Mouse (Mus musculus) hindbrain, embryonic 13.5 days (tissue): ENCODE measurements around the gene Tmem184b. TPM values are rescaled to one million over a fixed set of nuclear protein-coding genes. Genes with fewer than 3 reads are reported as not detected.

ENCODE experiments used
- ATAC-seq: fragments of 200-750 bp; cut with Nextera tagmentation; 2 replicates; pipeline ENCODE4 v1.8.0; 2017; ENCODE audit warnings: moderate TSS enrichment; ENCODE audit not compliant: low FRiP score
- H3K27ac ChIP-seq: fragments of 300-500 bp; sonication (generic); 2 replicates; pipeline ENCODE4 v1.5.1; 2015; ENCODE audit warnings: inconsistent platforms, mild to moderate bottlenecking, moderate library complexity
- H3K27me3 ChIP-seq: fragments of 300-500 bp; sonication (generic); 2 replicates; pipeline ENCODE4 v1.6.1; 2015; ENCODE audit warnings: mild to moderate bottlenecking, inconsistent platforms
- H3K36me3 ChIP-seq: fragments of 300-500 bp; sonication (generic); 2 replicates; pipeline ENCODE4 v1.6.1; 2015; ENCODE audit warnings: mild to moderate bottlenecking, inconsistent platforms
- H3K4me1 ChIP-seq: fragments of 300-500 bp; sonication (generic); replicated peaks from 2 replicates; pipeline ENCODE4 v1.6.1; 2015; ENCODE audit warnings: inconsistent platforms
- H3K4me2 ChIP-seq: fragments of 300-500 bp; sonication (generic); 2 replicates; pipeline ENCODE4 v1.6.1; 2015; ENCODE audit warnings: inconsistent platforms, mild to moderate bottlenecking, moderate library complexity
- H3K4me3 ChIP-seq: fragments of 300-500 bp; sonication (generic); 2 replicates; pipeline ENCODE4 v1.5.1; 2015; ENCODE audit warnings: mild to moderate bottlenecking, inconsistent platforms
- H3K9ac ChIP-seq: fragments of 300-500 bp; sonication (generic); 2 replicates; pipeline ENCODE4 v1.6.1; 2015; ENCODE audit warnings: mild to moderate bottlenecking, inconsistent platforms
- H3K9me3 ChIP-seq: fragments of 300-500 bp; sonication (generic); 2 replicates; pipeline ENCODE4 v1.6.1; 2016; ENCODE audit warnings: inconsistent platforms
- WGBS: fragments of 180-500 bp; shearing (Covaris S2); methylation state at CpG from one replicate; pipeline ENCODE4 v1.1.7; 2015; 5-methylcytosine and 5-hydroxymethylcytosine counted together
- polyA plus RNA-seq: library from polyadenylated mRNA; unstranded; fragments of >200 nt; fragmentation: Nextera tagmentation; extraction: Ambion mirVana; gene quantifications from 2 replicates; pipeline ENCODE4 v1.2.1, GENCODE M21; 2015

Gene Tmem184b
- polyA plus RNA-seq, 1 experiment from 2014 or later = 37.7 TPM

DNA sequence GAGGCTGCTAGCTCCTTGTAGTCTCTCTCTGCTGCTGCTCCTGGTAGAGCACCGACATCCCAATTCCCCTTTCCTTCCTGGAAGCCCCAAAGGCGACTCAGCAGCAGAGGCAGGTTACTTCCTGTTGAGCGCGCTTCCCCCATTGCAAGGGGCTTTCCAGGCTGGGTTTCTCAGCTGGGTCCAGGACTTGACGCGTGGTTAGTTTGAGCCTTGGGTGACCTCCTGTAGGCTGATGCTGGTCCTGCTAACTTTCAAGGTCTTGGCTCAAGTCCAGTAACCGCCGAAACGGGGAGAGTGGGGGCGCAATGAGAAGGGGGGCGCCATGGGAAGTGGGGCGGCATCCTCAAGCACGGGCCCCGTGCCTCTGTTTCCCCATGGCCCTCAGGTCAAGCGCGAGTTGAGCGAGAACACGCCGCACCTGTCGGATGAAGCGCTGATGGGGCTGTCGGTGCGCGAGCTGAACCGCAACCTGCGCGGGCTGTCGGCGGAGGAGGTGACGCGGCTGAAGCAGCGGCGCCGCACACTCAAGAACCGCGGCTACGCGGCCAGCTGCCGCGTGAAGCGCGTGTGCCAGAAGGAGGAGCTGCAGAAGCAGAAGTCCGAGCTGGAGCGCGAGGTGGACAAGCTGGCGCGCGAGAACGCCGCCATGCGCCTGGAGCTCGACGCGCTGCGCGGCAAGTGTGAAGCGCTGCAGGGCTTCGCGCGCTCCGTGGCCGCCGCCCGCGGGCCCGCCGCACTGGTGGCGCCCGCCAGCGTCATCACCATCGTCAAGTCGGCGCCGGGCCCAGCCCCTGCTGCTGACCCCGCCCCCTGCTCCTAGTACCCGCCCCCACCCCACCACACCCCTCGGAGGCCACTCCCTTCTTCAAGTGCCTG lies 46.1 kb downstream of the Tmem184b start:
- peak; percentile 81 for ATAC-seq
- Histone ChIP-seq H3K4me3 (peak overlapping the region; percentile 46), H3K27ac (peak overlapping the region; percentile 23; the same call in 1 of the 2 replicates), H3K4me2 (peak overlapping the region; percentile 95), H3K9me3 (no peaks in the 10 kb centered on the region), H3K27me3 (peaks cover 34% of the 10 kb centered on the region), H3K36me3 (peaks cover 14% of the 10 kb centered on the region), H3K4me1 (peaks cover 30% of the 10 kb centered on the region), H3K9ac (peak overlapping the region; percentile 74)
- whole genome bisulfite sequencing = under 1% methylated on average over 74 of the region's 77 CpGs

DNA sequence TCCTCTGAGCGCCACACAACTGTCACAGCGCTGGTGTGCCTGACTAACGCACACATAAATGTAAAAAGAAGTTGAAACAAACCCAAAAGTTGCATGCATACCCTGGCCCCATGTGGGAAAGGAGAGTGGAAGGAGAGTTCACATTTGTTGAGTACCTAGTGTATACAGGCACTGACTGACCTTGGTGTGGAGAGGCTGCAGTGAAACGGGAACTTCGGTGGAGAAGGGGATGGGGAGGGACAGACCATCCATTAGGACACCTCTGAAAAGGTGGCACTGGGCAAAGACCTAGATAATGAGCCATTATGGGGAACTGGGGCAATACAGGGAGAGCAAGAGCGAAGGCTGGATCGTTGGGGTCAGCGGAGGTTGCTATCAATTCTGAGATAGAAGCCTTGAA lies 46.9 kb downstream of the Tmem184b start:
- Histone ChIP-seq H3K4me1 (peaks cover 32% of the 10 kb centered on the region), H3K27me3 (peaks cover 36% of the 10 kb centered on the region), H3K36me3 (peaks cover 6% of the 10 kb centered on the region), H3K4me2 (peak overlapping the region; percentile 95), H3K4me3 (no peak overlapping the region; the same call in 1 of the 2 replicates), H3K9ac (no peak overlapping the region), H3K27ac (no peak overlapping the region), H3K9me3 (no peaks in the 10 kb centered on the region)
- 86% methylated on average over 8 of the region's 8 CpGs for WGBS
- ATAC-seq = no peak

DNA sequence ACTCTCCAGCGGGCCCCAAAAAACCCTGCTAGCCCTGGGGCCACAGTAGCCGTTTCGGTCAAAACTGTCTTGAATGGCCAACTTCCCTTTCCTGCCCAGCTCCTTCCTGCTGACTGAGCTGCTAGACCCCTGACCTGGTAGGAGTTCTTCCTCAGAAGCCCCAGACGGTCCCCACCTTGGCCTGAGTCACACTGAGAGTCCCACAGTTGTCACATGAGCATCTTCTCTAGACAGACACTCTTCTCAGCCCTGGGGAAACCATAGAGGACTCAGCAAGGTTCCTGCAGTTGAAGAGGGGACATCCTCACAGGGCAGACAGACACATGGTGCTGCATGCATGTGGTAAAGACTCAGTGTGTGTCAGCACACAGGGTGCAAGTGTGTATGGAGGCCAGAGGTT lies 48.8 kb downstream of the Tmem184b start:
- no peak overlapping the region for H3K4me2 ChIP-seq

DNA sequence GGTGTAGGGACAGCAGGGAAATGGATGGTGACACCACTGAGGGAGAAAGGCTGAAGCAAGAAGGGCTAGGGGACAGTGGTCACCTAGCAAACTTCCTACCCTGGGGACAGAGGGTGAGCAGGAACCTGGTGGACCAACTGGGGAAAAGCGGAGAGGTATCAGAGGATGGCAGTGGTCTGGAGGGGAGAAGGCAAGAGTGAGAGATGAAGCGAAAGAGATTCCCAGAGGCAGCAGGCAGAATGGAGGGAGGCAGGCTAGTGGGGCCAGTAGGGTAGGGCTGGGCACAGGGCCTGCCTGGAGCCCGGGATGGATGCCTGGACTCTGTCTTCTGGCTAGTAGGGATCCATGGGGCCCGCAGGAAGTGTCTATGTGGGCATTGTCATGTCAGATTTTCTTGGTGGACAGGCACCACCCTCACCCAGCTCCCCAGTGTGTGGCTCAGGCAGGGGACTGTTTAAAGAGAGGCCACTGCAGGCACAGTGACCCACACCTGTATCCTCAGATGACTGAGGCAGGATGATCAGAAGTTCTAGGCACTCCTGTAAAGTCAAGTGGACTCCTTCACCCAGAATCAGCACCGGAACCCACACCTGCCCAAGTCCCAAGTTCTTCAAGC lies 49.6 kb downstream of the Tmem184b start:
- Histone ChIP-seq H3K27ac (no peak overlapping the region), H3K9ac (no peak overlapping the region), H3K36me3 (no peaks in the 10 kb centered on the region), H3K27me3 (peaks cover 58% of the 10 kb centered on the region), H3K4me3 (no peak overlapping the region), H3K4me2 (no peak overlapping the region), H3K4me1 (peaks cover 30% of the 10 kb centered on the region), H3K9me3 (no peaks in the 10 kb centered on the region)
- ATAC-seq = no peak
- 87% methylated on average over 5 of the region's 5 CpGs for WGBS

More for the DNA sequence above, 48.8 kb downstream of the Tmem184b start:
- Histone ChIP-seq H3K4me1 (peaks cover 29% of the 10 kb centered on the region), H3K27me3 (peaks cover 50% of the 10 kb centered on the region), H3K36me3 (no peaks in the 10 kb centered on the region), H3K27ac (no peak overlapping the region), H3K4me3 (no peak overlapping the region), H3K9me3 (no peaks in the 10 kb centered on the region), H3K9ac (no peak overlapping the region)
- 80% methylated on average over 4 of the region's 4 CpGs for WGBS
- ATAC-seq = no peak

DNA sequence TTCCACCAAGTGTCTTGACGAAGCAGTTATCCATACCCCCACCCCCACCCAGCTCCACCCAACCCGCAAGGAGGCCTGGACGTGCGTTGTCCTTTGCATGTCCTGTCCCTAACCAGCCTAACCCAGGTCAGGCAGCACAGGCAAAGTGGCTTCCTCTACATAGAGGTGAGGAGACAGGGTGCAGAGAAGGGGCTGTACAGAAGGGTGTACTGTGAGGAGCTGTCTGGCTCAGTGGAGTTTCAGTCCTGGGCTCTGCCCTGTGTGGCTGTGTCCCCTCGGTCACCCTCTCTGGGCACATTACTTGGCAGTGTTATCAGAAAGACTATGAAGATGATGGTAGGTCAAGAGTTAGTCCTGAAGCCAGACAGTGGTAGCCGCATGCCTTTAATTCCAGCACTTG lies 50.9 kb downstream of the Tmem184b start:
- Histone ChIP-seq H3K4me3 (no peak overlapping the region), H3K4me2 (no peak overlapping the region), H3K4me1 (peaks cover 28% of the 10 kb centered on the region), H3K27me3 (peaks cover 59% of the 10 kb centered on the region), H3K9me3 (no peaks in the 10 kb centered on the region), H3K9ac (no peak overlapping the region), H3K27ac (no peak overlapping the region), H3K36me3 (no peaks in the 10 kb centered on the region)
- ATAC-seq = no peak
- 84% methylated on average over 6 of the region's 6 CpGs for WGBS

DNA sequence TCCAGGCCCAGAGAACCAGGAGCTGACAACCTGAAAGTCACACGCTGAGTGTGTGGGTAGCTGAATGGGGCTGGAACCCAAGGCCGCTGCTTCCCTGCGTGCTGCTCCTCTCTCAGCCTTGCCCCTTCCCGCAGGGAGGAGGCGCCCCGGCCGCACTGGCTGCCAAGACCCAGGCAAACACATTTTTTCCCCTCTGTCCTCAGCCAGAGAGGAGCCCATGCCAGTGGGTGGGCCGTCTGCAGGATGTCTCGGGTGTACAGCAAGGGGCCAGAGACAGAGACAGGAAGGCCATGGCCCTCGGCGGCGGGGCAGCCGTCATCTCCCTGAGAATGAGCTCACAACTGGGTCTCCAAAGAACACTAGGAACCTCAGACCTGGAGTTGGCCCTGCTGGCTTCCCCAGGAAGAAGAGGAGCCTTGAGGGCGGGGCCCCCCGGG lies 52.0 kb downstream of the Tmem184b start:
- Histone ChIP-seq H3K27ac (no peak overlapping the region), H3K4me1 (peaks cover 21% of the 10 kb centered on the region), H3K4me3 (no peak overlapping the region), H3K4me2 (no peak overlapping the region), H3K27me3 (peaks cover 52% of the 10 kb centered on the region), H3K36me3 (no peaks in the 10 kb centered on the region), H3K9ac (no peak overlapping the region), H3K9me3 (no peaks in the 10 kb centered on the region)
- ATAC-seq = no peak
- 28% methylated on average over 15 of the region's 15 CpGs for WGBS

DNA sequence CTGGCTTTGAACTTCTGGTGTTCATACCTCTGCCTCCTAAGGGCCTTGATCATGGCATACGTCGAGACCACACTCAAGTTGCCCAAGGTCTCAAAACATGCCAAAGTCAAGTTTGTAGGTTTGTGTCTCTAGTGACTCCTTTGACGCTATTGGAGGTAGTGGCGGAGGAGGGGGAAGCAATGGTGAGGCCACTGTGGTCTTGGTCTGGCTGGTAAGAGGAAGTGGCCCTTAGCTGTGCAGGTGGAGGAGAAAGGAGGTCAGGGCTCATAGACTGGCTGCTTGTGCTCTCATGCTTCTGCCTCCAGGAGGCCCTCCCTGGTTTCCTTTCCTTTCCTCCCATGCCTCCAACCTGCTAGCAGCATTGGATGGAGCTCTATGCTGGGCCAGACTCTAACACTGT lies 52.5 kb downstream of the Tmem184b start:
- H3K4me1 ChIP-seq = peaks cover 19% of the 10 kb centered on the region
- no peaks in the 10 kb centered on the region for H3K36me3 ChIP-seq
- WGBS = 94% methylated on average over 4 of the region's 4 CpGs
- H3K9me3 ChIP-seq = no peaks in the 10 kb centered on the region
- H3K9ac ChIP-seq = no peak overlapping the region
- H3K27me3 ChIP-seq = peaks cover 51% of the 10 kb centered on the region
- H3K4me3 ChIP-seq = no peak overlapping the region
- H3K4me2 ChIP-seq = no peak overlapping the region
- no peak overlapping the region for H3K27ac ChIP-seq
- ATAC-seq = no peak

DNA sequence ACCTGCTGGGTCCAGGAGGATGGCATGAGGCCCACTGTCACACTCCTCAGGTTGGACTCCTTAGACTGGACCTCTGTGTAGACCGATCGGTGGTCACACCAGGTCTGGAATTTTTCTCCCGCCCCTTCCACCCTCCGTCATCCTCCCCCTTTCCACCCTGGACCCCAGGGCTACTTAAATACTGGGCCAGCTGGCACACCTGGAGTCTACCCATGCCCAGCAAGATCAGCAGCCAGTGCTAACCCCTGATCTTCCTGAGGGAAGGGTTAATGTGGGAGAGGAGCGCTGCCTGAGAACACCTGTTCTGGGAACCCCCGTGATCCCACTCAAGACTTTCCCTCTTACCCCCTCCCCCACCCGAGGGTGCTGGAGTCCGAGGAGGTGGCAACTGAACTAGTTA lies 54.7 kb downstream of the Tmem184b start:
- Histone ChIP-seq H3K27ac (no peak overlapping the region), H3K9me3 (no peaks in the 10 kb centered on the region), H3K9ac (peak overlapping the region; percentile 82), H3K4me3 (peak overlapping the region; percentile 75), H3K36me3 (no peaks in the 10 kb centered on the region), H3K27me3 (peaks cover 40% of the 10 kb centered on the region), H3K4me1 (peaks cover 19% of the 10 kb centered on the region), H3K4me2 (peak overlapping the region; percentile 94)
- WGBS = 77% methylated on average over 8 of the region's 8 CpGs
- no peak; the same call in 1 of the 2 replicates for ATAC-seq

DNA sequence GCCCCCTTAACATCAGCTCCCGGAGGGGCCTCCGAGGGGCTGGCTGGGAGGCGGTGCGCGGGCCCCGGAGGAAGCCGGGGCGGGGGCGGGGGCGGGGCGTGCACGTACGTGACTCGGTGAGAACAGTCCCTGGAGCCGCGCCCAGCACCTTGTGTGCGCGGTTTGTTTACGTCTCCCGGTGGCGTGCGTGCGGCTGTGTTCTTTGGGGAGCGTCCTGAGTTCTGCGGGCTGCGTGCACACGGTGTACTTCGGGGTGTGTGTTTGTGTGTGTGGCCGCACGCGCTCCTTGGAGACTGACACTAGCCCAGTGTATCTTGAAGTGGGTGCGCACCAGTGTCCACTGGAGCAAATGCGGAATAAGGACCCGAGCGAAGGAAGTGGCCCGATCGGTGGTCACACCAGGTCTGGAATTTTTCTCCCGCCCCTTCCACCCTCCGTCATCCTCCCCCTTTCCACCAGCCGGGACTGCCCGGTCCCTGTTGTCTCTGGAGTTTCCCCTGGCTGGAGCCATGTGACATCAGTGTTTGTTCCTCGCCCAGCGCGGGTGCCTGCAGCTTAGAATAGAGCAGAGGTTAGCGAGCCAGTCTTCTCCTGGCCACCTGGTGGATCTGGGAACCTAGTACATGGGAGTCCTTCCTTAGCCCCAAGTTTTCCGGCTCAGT lies 55.4 kb downstream of the Tmem184b start:
- peak; percentile 71 for ATAC-seq
- under 1% methylated on average over 37 of the region's 46 CpGs for WGBS
- Histone ChIP-seq H3K27ac (peak overlapping the region; percentile 82), H3K9me3 (no peaks in the 10 kb centered on the region), H3K36me3 (no peaks in the 10 kb centered on the region), H3K9ac (peak overlapping the region; percentile 82), H3K4me2 (peak overlapping the region; percentile 94), H3K4me1 (peaks cover 19% of the 10 kb centered on the region), H3K27me3 (peaks cover 37% of the 10 kb centered on the region), H3K4me3 (peak overlapping the region; percentile 75)

DNA sequence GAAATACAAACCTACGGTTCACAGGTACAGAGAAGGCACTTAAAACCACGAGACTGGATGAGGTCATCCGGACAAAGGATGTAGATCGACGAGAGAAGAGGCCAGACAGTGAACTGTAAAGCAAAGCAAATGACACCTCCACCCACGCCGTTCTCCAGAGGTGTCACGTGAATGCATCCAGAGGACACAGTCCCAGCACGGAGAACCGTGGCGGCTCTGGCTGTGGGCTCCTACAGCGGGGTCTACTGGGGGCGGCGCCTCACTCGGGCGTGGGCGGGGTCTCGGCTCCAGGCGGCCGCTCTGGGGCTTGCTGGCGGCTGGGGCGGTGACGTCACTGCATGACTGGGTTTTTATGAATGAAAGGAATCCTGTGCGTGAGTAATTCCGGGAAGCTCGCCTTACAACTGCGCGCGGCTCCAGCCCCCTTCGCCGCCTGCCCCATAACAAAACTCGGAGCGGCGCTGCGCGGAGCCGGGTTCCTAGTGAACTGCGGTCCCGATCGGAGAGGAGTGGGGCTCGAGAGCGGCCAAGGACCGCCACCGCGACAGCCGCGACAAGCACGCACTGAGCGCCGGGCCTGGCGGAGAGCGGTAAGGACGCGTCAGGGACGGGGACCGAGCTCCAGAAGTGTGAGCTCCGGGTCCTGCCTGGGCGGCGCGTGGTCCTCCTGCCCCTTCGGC lies 56.1 kb downstream of the Tmem184b start:
- ATAC-seq = peak; percentile 91
- Histone ChIP-seq H3K27me3 (peaks cover 37% of the 10 kb centered on the region), H3K9me3 (no peaks in the 10 kb centered on the region), H3K9ac (peak overlapping the region; percentile 82), H3K27ac (peak overlapping the region; percentile 82), H3K4me2 (peak overlapping the region; percentile 94), H3K4me3 (peak overlapping the region; percentile 75), H3K4me1 (peaks cover 19% of the 10 kb centered on the region), H3K36me3 (no peaks in the 10 kb centered on the region)
- under 1% methylated on average over 61 of the region's 61 CpGs for WGBS

DNA sequence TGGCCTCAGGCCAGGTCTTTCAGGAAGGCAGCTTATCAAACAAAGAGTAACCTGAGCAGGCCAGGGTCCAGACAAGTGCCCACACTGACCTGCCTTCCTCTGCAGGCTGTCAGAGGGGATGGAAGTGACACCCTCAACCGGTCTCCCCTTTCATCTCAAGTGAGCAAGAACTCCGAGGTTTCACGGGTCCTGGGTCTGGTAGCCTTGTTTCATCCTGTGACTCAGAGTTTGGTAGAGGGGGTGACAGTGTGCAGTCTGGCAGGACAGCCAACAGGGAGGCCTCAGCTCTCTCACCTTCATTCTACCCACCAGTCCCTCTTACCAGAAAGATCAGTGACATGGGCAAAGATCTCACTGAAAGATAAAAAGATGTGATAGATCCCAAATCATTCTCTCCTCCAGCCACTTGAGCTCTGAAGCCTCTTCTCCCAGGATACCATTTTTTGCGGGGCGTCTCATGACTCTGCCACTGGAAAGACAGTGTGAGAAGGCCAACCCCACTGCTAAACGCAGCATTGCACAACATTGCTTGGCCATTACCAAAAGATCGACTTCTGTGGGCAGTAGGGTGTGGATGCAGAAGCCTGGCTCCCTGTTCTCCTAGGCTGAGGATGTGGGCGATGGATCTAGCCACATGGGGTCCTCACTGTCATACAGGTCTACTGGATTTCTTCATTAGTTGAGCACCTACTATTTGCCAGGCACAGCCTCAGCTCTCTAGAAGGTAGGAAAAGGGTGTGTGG lies 57.1 kb downstream of the Tmem184b start, which contains the start of gene Maff:
Maff (plus strand) TSS at position 571 of the 743 bp plus-strand sequence.
- whole genome bisulfite sequencing = 53% methylated on average over 8 of the region's 8 CpGs

More for the DNA sequence above, 57.1 kb downstream of the Tmem184b start, which contains the start of gene Maff:
- peaks cover 33% of the 10 kb centered on the region for H3K27me3 ChIP-seq
- no peaks in the 10 kb centered on the region for H3K36me3 ChIP-seq
- H3K27ac ChIP-seq = peak within 1 kb of the TSS; percentile 82
- peak within 1 kb of the TSS; percentile 82 for H3K9ac ChIP-seq
- no peaks in the 10 kb centered on the region for H3K9me3 ChIP-seq
- H3K4me3 ChIP-seq = peak within 1 kb of the TSS; percentile 75
- H3K4me1 ChIP-seq = peaks cover 14% of the 10 kb centered on the region
- peak within 1 kb of the TSS; percentile 94 for H3K4me2 ChIP-seq
- ATAC-seq = no peak
